Mouse (Mus musculus): ENCODE results near the gene Kpna4. TPM values are rescaled to one million over a fixed set of nuclear protein-coding genes. Genes with fewer than 3 reads are reported as not detected.

The Kpna4 gene
- polyA plus RNA-seq, 1 experiment from 2014 or later, result 21.8 TPM

GRCm38 (mm10) chr3:69094456-69094855, 32.5 kb downstream of the Kpna4 start:
- Histone ChIP-seq H3K36me3 (ENCODE audit: control insufficient read depth, insufficient read depth, low read length) (peaks cover 6% of the 10 kb centered on the region; the same call in 1 of the 2 replicates), H3K4me3 (ENCODE audit: low read depth, low read length) (no peak overlapping the region), H3K27ac (replicated peaks) (no peak overlapping the region), H3K4me1 (replicated peaks; ENCODE audit: control insufficient read depth, insufficient read depth) (no peaks in the 10 kb centered on the region), H3K9ac (ENCODE audit: low read length) (no peak overlapping the region), H3K4me2 (replicated peaks; ENCODE audit: low read depth) (no peak overlapping the region), H3K27me3 (ENCODE audit: control insufficient read depth, insufficient read depth, low read length) (no peaks in the 10 kb centered on the region), H3K9me3 (ENCODE audit: control insufficient read depth, low read length) (no peaks in the 10 kb centered on the region)
- ATAC-seq (ENCODE audit: low FRiP score, low TSS enrichment) (no peak), DNase-seq (ENCODE audit: low spot score) (no peak)
- 88% methylated on average over 7 of the region's 7 CpGs for WGBS
- TF ChIP-seq EP300 (optimal IDR thresholded peaks at IDR 0.05) (no peak), CTCF (IDR thresholded peaks at IDR 0.05; ENCODE audit: low read depth) (no peak)

- TF ChIP-seq EP300 (optimal IDR thresholded peaks at IDR 0.05) (no peak), CTCF (IDR thresholded peaks at IDR 0.05; ENCODE audit: low read depth) (peak; percentile 73)
- Histone ChIP-seq H3K4me2 (replicated peaks; ENCODE audit: low read depth) (no peak overlapping the region), H3K27me3 (ENCODE audit: control insufficient read depth, insufficient read depth, low read length) (no peaks in the 10 kb centered on the region), H3K9ac (ENCODE audit: low read length) (no peak overlapping the region), H3K9me3 (ENCODE audit: control insufficient read depth, low read length) (no peaks in the 10 kb centered on the region), H3K4me1 (replicated peaks; ENCODE audit: control insufficient read depth, insufficient read depth) (no peaks in the 10 kb centered on the region), H3K27ac (replicated peaks) (no peak overlapping the region), H3K4me3 (ENCODE audit: low read depth, low read length) (no peak overlapping the region), H3K36me3 (ENCODE audit: control insufficient read depth, insufficient read depth, low read length) (no peaks in the 10 kb centered on the region)
- no peak for DNase-seq (ENCODE audit: low spot score)
- WGBS, result 15% methylated on average over 1 of the region's 1 CpGs
- ATAC-seq (ENCODE audit: low FRiP score, low TSS enrichment), result no peak
Measured at GRCm38 (mm10) chr3:69064005-69064404, 62.9 kb downstream of the Kpna4 start.

- H3K36me3 ChIP-seq (ENCODE audit: control insufficient read depth, insufficient read depth, low read length), result no peaks in the 10 kb centered on the region
- no peak overlapping the region for H3K4me2 ChIP-seq (replicated peaks; ENCODE audit: low read depth)
- H3K27me3 ChIP-seq (ENCODE audit: control insufficient read depth, insufficient read depth, low read length), result no peaks in the 10 kb centered on the region
- no peaks in the 10 kb centered on the region for H3K9me3 ChIP-seq (ENCODE audit: control insufficient read depth, low read length)
- H3K27ac ChIP-seq (replicated peaks), result no peak overlapping the region
- no peak for TF ChIP-seq CTCF (IDR thresholded peaks at IDR 0.05; ENCODE audit: low read depth)
- no peak for TF ChIP-seq EP300 (optimal IDR thresholded peaks at IDR 0.05)
- H3K4me1 ChIP-seq (replicated peaks; ENCODE audit: control insufficient read depth, insufficient read depth), result no peaks in the 10 kb centered on the region
- H3K9ac ChIP-seq (ENCODE audit: low read length), result no peak overlapping the region
- ATAC-seq (ENCODE audit: low FRiP score, low TSS enrichment) (no peak), DNase-seq (ENCODE audit: low spot score) (no peak)
- H3K4me3 ChIP-seq (ENCODE audit: low read depth, low read length), result no peak overlapping the region
- WGBS, result 96% methylated on average over 1 of the region's 1 CpGs
Measured at GRCm38 (mm10) chr3:69062764-69063163, 64.1 kb downstream of the Kpna4 start.

- Histone ChIP-seq H3K27me3 (ENCODE audit: control insufficient read depth, insufficient read depth, low read length) (no peaks in the 10 kb centered on the region), H3K9me3 (ENCODE audit: control insufficient read depth, low read length) (no peaks in the 10 kb centered on the region), H3K9ac (ENCODE audit: low read length) (no peak overlapping the region), H3K36me3 (ENCODE audit: control insufficient read depth, insufficient read depth, low read length) (no peaks in the 10 kb centered on the region), H3K4me3 (ENCODE audit: low read depth, low read length) (no peak overlapping the region), H3K4me1 (replicated peaks; ENCODE audit: control insufficient read depth, insufficient read depth) (no peaks in the 10 kb centered on the region), H3K27ac (replicated peaks) (no peak overlapping the region), H3K4me2 (replicated peaks; ENCODE audit: low read depth) (no peak overlapping the region)
- TF ChIP-seq EP300 (optimal IDR thresholded peaks at IDR 0.05) (no peak), CTCF (IDR thresholded peaks at IDR 0.05; ENCODE audit: low read depth) (no peak)
- 91% methylated on average over 4 of the region's 4 CpGs for WGBS
- no peak for DNase-seq (ENCODE audit: low spot score)
- no peak for ATAC-seq (ENCODE audit: low FRiP score, low TSS enrichment)
Measured at GRCm38 (mm10) chr3:69060672-69061071, 66.2 kb downstream of the Kpna4 start.

GRCm38 (mm10) chr3:69055871-69056270, 71.0 kb downstream of the Kpna4 start:
- no peak overlapping the region for H3K4me2 ChIP-seq (replicated peaks; ENCODE audit: low read depth)
- H3K27me3 ChIP-seq (ENCODE audit: control insufficient read depth, insufficient read depth, low read length), result no peaks in the 10 kb centered on the region
- 84% methylated on average over 3 of the region's 3 CpGs for WGBS
- TF ChIP-seq CTCF (IDR thresholded peaks at IDR 0.05; ENCODE audit: low read depth) (no peak), EP300 (optimal IDR thresholded peaks at IDR 0.05) (no peak)
- no peaks in the 10 kb centered on the region for H3K4me1 ChIP-seq (replicated peaks; ENCODE audit: control insufficient read depth, insufficient read depth)
- no peak overlapping the region for H3K4me3 ChIP-seq (ENCODE audit: low read depth, low read length)
- no peak overlapping the region for H3K9ac ChIP-seq (ENCODE audit: low read length)
- ATAC-seq (ENCODE audit: low FRiP score, low TSS enrichment), result no peak
- H3K36me3 ChIP-seq (ENCODE audit: control insufficient read depth, insufficient read depth, low read length), result no peaks in the 10 kb centered on the region
- H3K9me3 ChIP-seq (ENCODE audit: control insufficient read depth, low read length), result no peaks in the 10 kb centered on the region
- H3K27ac ChIP-seq (replicated peaks), result no peak overlapping the region
- no peak for DNase-seq (ENCODE audit: low spot score)

- Histone ChIP-seq H3K27me3 (ENCODE audit: control insufficient read depth, insufficient read depth, low read length) (no peaks in the 10 kb centered on the region), H3K4me3 (ENCODE audit: low read depth, low read length) (no peak overlapping the region), H3K4me1 (replicated peaks; ENCODE audit: control insufficient read depth, insufficient read depth) (no peaks in the 10 kb centered on the region), H3K9me3 (ENCODE audit: control insufficient read depth, low read length) (no peaks in the 10 kb centered on the region), H3K4me2 (replicated peaks; ENCODE audit: low read depth) (no peak overlapping the region), H3K36me3 (ENCODE audit: control insufficient read depth, insufficient read depth, low read length) (no peaks in the 10 kb centered on the region), H3K9ac (ENCODE audit: low read length) (no peak overlapping the region), H3K27ac (replicated peaks) (no peak overlapping the region)
- whole genome bisulfite sequencing, result 67% methylated on average over 7 of the region's 7 CpGs
- DNase-seq (ENCODE audit: low spot score) (no peak), ATAC-seq (ENCODE audit: low FRiP score, low TSS enrichment) (peak; percentile 60; the same call in 1 of the 2 replicates)
- TF ChIP-seq EP300 (optimal IDR thresholded peaks at IDR 0.05) (no peak), CTCF (IDR thresholded peaks at IDR 0.05; ENCODE audit: low read depth) (no peak)
Measured at GRCm38 (mm10) chr3:69054760-69055432, 72.0 kb downstream of the Kpna4 start.
